Mouse (Mus musculus) left cerebral cortex, postnatal 25 days (tissue): ENCODE data around the gene Xpnpep3. TPM values are rescaled to one million over a fixed set of nuclear protein-coding genes. Genes with fewer than 3 reads are reported as not detected.
"Not testable (repeated sequence)": the region's sequence is repeated elsewhere in the genome, so short reads cannot be mapped to it uniquely, and the experiment has no call there.

Source experiments
- DNase-seq, 2 experiments: peaks; one replicate each; pipeline ENCODE4 v3.0.0; 2022; ENCODE audit warnings: low spot score in 2 of 2, mixed read lengths in 1 of 2
- intact Hi-C: fragments of 180-260 bp; cut with DNase I; formaldehyde crosslinking; loops from one replicate; pipeline ENCODE4 v1.15.1; 2025
- total RNA-seq, 2 experiments: library from RNA; stranded (reverse); gene quantifications; 2 replicates each; pipeline ENCODE4 v1.2.3; 2021

The Xpnpep3 gene
- total RNA-seq, 2 experiments from 2014 or later, result 13.2 to 14.9 TPM

DNA sequence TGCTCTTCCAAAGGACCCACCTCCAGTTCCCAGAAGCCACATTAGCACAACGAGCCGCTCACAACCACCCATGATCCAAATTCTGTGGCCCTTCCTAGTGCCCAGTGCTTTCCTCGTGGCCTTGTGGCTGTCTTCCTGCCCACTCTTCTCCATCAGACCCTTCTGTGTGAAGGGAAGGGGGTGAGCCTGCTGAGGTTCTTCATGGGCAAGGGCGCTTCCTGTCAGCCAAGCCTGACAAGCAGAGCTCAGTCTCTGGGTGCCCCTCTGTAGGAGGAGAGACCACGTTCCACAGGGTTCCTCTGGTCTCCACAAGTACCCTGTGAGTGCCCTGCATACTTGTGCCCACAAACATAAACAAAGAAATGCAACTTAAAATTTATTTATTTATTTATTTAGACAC is 72.3 kb downstream of the Xpnpep3 start:
- intact Hi-C loops, result no loop called here
- no peak for DNase-seq

DNA sequence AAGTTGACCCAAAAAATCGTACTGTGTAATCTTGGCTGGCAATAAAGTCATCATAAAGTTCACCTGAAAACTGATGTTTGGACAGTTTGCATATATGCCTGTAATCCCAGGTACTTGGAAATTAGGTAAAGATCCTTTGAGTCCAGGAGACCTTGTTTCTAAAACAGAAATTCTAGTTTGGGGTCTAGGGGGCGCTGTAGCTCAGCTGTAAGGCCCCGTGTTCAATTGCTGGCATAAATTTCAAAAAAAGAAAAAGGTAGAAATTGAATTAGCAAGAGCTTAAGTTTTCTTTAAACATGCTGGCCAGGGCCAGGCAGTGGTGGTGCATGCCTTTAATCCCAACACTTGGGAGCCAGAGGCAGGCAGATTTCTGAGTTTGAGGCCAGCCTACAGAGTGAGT is 75.7 kb downstream of the Xpnpep3 start:
- DNase-seq, result no peak
- intact Hi-C loops, result loop anchor here (5.0 kb wide), 2 partner anchors 37 to 132 kb away; no protein-coding TSS in a partner anchor

DNA sequence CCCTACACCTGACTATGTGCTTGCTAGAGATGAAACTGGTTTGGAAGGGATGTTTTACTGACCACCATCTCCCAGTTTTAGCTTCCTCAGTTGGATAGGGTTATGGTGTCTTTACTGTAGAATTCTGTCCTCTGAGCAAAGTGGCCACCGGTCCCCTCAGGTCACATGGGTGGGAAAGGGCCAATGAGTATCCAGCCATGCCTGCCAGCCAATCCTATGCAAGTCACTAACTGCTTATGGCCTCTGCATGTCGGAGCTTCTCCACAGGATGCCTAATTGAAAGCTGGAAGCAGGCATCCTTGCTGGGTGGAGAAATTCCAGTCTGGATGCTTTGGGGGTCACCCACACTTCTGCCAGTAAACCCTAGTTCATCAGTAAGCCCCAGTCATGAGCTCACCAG is 76.7 kb downstream of the Xpnpep3 start:
- peak in 1 of 2 experiments; percentile 22 for DNase-seq
- intact Hi-C loops, result loop anchor here (5.0 kb wide), 2 partner anchors 36 to 131 kb away; no protein-coding TSS in a partner anchor

DNA sequence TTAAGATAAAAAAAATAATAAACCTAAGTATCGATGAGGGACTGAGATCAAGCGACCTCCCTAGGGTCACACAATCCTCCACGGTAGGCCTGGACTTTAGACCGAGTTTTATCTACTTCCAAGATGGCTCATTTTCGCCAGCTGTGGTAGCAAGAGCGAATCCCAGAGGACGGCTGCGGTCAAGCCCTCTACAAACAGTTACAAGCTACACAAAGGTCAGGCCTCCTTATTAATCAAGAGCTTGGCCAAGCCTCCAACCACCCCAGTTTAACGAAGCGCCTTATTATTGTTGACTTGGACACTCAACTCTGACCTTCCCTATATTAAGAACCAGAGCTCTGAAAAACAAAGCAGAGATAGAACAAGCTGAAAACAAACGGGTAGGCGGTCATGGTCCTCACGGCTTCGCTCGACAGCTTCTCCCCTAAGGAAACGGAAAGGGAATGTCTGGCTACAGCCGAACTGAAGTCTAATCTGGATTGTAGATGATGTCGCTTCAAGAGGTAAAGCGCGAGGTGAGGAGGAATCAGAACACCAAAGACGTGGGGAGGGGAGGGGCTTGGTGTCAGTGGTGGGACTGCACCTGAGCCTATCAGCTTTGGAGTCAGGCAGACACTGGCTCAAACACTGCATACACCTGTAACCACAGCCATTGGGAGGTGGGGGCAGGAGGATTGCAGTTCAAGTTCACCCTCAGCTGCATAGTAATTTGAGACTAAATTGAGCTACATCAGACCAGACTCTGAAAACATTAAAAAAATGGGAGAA is 79.7 kb downstream of the Xpnpep3 start:
- intact Hi-C loops, result loop anchor here (5.0 kb wide), 2 partner anchors 33 to 128 kb away; no protein-coding TSS in a partner anchor
- no peak for DNase-seq

DNA sequence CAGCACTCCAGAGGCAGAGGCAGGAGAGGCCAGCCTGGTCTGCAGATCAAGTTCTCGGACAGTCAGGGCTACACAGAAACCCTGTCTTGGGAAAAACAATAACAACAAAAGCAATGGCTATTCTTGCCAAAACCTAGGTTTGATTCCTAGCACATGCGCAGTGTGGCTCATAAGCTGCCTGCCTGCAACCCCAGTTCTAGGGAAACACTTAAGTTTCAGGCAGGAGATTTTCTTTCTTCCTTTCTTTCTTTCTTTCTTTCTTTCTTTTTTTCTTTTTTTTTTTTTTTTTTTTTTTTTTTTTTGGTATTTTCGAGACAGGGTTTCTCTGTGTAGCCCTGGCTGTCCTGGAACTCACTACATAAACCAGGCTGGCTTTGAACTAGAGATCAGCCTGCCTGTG is 80.3 kb downstream of the Xpnpep3 start:
- intact Hi-C loops, DNase-seq: not testable (repeated sequence)

DNA sequence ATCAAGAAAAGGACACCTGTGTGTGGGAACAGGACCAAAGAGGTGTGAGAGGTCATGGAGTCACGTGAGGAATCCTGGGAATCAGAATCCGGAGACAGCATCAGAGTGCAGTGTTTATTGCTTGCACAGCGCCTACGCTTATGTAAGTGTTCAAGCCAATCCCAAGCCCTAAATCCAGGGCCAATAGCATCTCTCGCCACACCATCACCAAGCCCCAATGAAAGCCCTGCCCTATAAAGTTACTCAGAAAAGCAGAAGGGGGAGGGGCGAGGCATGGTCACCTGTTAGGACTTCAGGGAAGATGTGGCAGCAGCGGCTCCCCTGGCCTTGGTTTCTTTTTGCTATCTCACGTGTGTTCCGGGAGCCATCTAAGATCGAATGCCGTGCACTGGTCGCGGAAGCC is 81.0 kb downstream of the Xpnpep3 start:
- intact Hi-C loops, result no loop called here

DNA sequence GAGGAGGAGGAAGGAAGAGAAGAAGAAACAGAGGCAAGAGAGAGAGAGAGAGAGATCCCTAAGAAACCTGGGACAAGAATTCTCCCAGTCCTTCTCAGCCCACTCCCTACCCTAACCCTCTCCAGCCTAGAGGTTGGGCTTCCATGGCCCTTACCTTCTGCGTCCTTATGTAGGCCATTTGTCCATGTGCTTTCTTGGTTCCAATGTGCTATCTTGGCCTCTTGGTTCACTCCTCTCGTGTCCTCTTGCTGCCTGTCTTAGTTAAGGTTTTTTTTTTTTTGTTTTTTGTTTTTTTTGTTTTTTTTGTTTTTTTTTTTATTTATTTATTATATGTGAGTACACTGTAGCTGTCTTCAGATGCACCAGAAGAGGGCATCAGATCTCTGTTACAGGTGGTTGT is 83.0 kb downstream of the Xpnpep3 start:
- DNase-seq, result no peak
- intact Hi-C loops, result no loop called here

More for the DNA sequence above, 81.0 kb downstream of the Xpnpep3 start:
- DNase-seq, result peak in 1 of 2 experiments; percentile 47

DNA sequence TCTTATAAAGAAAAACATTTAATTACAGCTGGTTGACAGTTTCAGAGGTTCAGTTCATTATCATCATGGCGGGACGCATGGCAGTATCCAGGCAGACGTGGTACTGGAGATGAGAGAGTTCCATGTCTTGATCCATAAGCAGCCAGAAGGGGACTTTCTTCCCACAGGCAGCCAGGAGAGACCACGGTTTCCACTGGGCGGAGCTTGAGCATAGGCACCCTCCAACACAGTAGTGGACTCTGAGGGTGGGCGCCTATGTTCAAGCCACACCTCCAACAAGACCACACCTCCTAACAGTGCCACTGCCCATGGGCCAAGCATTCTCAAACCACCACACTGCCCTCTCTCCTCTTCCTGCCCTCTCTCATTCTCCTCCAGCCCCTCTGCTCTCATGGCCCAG is 83.8 kb downstream of the Xpnpep3 start:
- DNase-seq, result no peak
- intact Hi-C loops, result no loop called here

DNA sequence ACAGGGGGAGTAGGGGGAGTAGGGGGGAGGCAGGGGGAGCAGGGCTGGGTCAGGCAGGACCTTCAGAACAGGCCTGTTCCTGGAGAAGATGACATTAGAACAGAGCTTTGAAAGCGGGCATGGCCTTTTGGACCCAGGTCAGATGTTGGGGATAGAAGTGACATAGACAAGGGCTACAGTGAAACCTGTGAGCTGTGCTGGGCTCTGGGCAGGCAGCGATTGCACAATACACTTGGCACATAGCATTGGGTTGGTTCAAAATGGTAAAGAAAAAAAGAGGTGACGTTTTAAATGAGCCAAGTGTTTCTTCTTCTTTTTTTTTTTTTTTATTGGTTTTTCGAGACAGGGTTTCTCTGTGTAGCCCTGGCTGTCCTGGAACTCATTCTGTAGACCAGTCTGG is 85.5 kb downstream of the Xpnpep3 start:
- intact Hi-C loops, result no loop called here
- no peak for DNase-seq

DNA sequence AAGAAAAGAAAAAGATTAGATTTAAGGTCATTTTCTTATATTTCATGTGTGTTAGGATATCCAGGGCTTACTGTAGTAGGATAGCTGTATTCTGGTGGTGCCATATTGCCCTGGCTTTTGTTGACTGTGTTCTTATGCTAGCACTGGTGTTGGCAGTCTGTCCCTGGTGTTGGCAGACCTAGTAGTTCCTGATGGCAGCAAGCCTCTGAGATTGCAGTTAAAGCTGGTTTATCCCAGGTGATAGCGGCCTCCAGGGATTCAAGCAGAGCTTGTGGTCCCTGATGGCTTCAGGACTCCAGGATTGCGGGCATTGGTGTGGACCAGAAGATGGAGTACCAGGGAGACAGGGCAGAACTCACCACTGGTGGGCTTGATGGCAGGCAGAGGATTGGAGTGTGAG is 103.5 kb downstream of the Xpnpep3 start:
- no peak for DNase-seq
- intact Hi-C loops, result no loop called here

DNA sequence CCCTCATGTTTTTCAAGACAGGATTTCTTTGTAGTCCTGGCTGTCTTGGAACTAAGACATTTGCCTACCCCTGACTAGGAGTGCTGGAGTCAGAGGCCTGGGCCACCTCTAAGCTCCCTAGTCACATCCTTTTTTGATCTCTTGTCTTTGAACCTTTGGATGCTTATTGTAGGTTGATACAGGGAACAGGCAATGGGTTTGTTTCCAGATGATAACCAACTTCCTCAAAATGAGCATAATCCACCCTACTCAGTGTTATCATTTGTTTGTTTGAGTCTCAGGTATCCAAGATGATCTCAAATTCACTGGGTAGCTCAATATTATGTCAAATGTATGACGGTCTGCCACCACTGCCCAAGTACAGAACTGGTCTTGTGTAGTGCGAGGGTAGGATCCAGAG is 104.1 kb downstream of the Xpnpep3 start:
- intact Hi-C loops, result no loop called here

More for the DNA sequence above, 104.1 kb downstream of the Xpnpep3 start:
- no peak for DNase-seq

Other genes starting within 250 kb of the Xpnpep3 start
- gene Mrtfa, start 209.4 kb upstream of the Xpnpep3 start, total RNA-seq, result 10 to 100 TPM; 65.0 to 71.8 TPM
- 10 to 100 TPM; 21.5 to 26.7 TPM for gene Mchr1, start 164.6 kb upstream of the Xpnpep3 start, total RNA-seq
- gene Slc25a17, start 39.3 kb upstream of the Xpnpep3 start, total RNA-seq, result 10 to 100 TPM; 42.1 to 43.1 TPM
- gene St13, start 61 bp upstream of the Xpnpep3 start, total RNA-seq, result 100 to 1,000 TPM; 165 TPM
- gene Dnajb7, start 8.2 kb downstream of the Xpnpep3 start, total RNA-seq, result not detected
- 100 to 1,000 TPM; 132 to 133 TPM for gene Rbx1, start 66.2 kb downstream of the Xpnpep3 start, total RNA-seq
- 10 to 100 TPM; 64.1 to 66.4 TPM for gene Ep300, start 185.2 kb downstream of the Xpnpep3 start, total RNA-seq